Mouse (Mus musculus) thymus, adult 2 months (tissue): ENCODE data around the gene Slc12a4.
A peak's percentile ranks its signal among the peaks of the same experiment; 100 is the strongest.

Source experiments
- CTCF ChIP-seq: fragments of 200-500 bp; IDR thresholded peaks from 2 replicates; pipeline ENCODE4 v1.5.1; 2012; ENCODE audit warnings: mild to moderate bottlenecking, control low read depth, low read length, moderate library complexity, borderline replicate concordance; ENCODE audit not compliant: control insufficient read depth, poor library complexity, insufficient read depth; ENCODE audit errors: extremely low read depth
- POLR2A ChIP-seq: fragments of 200-500 bp; IDR thresholded peaks from 2 replicates; pipeline ENCODE4 v1.6.1; 2012; ENCODE audit warnings: mild to moderate bottlenecking, low read length, control low read depth, moderate library complexity; ENCODE audit not compliant: control insufficient read depth, poor library complexity, insufficient read depth; ENCODE audit errors: extremely low read depth

- TF ChIP-seq CTCF: peak; percentile 56
- TF ChIP-seq POLR2A: peak; percentile 63
Observed at GRCm38 (mm10) chr8:105965905-105966341, at the start of gene Slc12a4.
